10 mouse cellular contexts compared by ENCODE assay signal in genomic region chr4:134624109-134624862, GRCm38 (mm10).
A peak's percentile ranks its signal among the peaks of the same experiment; 100 is the strongest.
DNase-seq lines count a peak whose midpoint lies in the region; ATAC-seq and TF ChIP-seq lines count a peak whose summit lies in the region.
"Had no signal": no experiment of that assay in that cellular context is flagged by ENCODE, and none has a peak within 500 bp of the region (broad histone marks: within the 10 kb centered on the region; RNA-seq: fewer than 3 reads in every experiment).

No protein-coding gene starts in this region.

- H3K27ac ChIP-seq in layer of hippocampus, adult 2 months = peak overlapping the region; percentile 74
- peak overlapping the region; percentile 69 for H3K27ac ChIP-seq in bone marrow macrophage, adult 2 months (ENCODE audit: insufficient read depth, low read depth, low read length)
- peak overlapping the region; percentile 31; the same call in 1 of the 2 replicates for H3K27ac ChIP-seq in kidney, postnatal 0 days
- H3K27ac ChIP-seq: stomach, embryonic 15.5 days had no signal

- DNase-seq in layer of hippocampus, adult 2 months (ENCODE audit: low spot score in 2 of 2) = peak in 1 of 2 experiments; percentile 53
- DNase-seq in layer of hippocampus, postnatal 36 days = no peak
- peak; percentile 81 to 88 for DNase-seq in heart, adult 18-20 months
- peak; percentile 77 for DNase-seq in kidney, postnatal 0 days (ENCODE audit: low spot score)
- DNase-seq in lung, postnatal 14 days = peak; percentile 66
- DNase-seq in thymus, postnatal 10 days (ENCODE audit: low spot score in 2 of 2) = no peak
- DNase-seq in layer of hippocampus, postnatal 25 days (ENCODE audit: extremely low spot score in 1 of 2, low spot score in 1 of 2) = no peak

- no peak for ATAC-seq in kidney, postnatal 0 days (replicated peaks; ENCODE audit: low FRiP score, low read depth)
- ATAC-seq: Patski had no signal

- H3K9ac ChIP-seq in kidney, postnatal 0 days (ENCODE audit: low read depth, low read length) = no peak overlapping the region
- H3K9ac ChIP-seq: stomach, embryonic 15.5 days had no signal

- TF ChIP-seq POLR2A in bone marrow macrophage, adult 2 months (IDR thresholded peaks at IDR 0.05; ENCODE audit: borderline replicate concordance, low read depth, low read length) = no peak

- peaks cover 78% of the 10 kb centered on the region for H3K4me1 ChIP-seq in bone marrow macrophage, adult 2 months (ENCODE audit: control insufficient read depth, insufficient read depth, low read length)
- H3K4me1 ChIP-seq in kidney, postnatal 0 days (replicated peaks; ENCODE audit: insufficient read depth, low read length) = 0 out of 2 replicates have a peak, but pooled peaks cover 5% of the 10 kb centered on the region
- H3K4me1 ChIP-seq: stomach, embryonic 15.5 days had no signal

- no peaks in the 10 kb centered on the region for H3K27me3 ChIP-seq in kidney, postnatal 0 days (ENCODE audit: insufficient read depth, low read length)
- H3K27me3 ChIP-seq: Patski; stomach, embryonic 15.5 days had no signal

- no peak for TF ChIP-seq CTCF in layer of hippocampus, adult 2 months (conservative IDR thresholded peaks at IDR 0.05)
- TF ChIP-seq CTCF in bone marrow macrophage, adult 2 months (IDR thresholded peaks at IDR 0.05; ENCODE audit: low read depth, low read length) = no peak
- TF ChIP-seq CTCF in kidney, postnatal 0 days (IDR thresholded peaks at IDR 0.05; ENCODE audit: low read depth) = no peak

- H3K4me3 ChIP-seq in layer of hippocampus, adult 2 months = no peak overlapping the region
- no peak overlapping the region for H3K4me3 ChIP-seq in bone marrow macrophage, adult 2 months (ENCODE audit: insufficient read depth, low read length)
- H3K4me3 ChIP-seq in kidney, postnatal 0 days (replicated peaks; ENCODE audit: low read depth, low read length) = no peak overlapping the region
- H3K4me3 ChIP-seq: stomach, embryonic 15.5 days had no signal

- no peaks in the 10 kb centered on the region for H3K36me3 ChIP-seq in kidney, postnatal 0 days (ENCODE audit: insufficient read depth, low read length)
- H3K36me3 ChIP-seq: stomach, embryonic 15.5 days had no signal

- WGBS in kidney, postnatal 0 days = 36% methylated on average over 14 of the region's 14 CpGs

- no peaks in the 10 kb centered on the region for H3K9me3 ChIP-seq in kidney, postnatal 0 days (replicated peaks; ENCODE audit: low read length)
- H3K9me3 ChIP-seq: stomach, embryonic 15.5 days had no signal

- H3K4me2 ChIP-seq in kidney, postnatal 0 days (ENCODE audit: low read length) = no peak overlapping the region
- H3K4me2 ChIP-seq: stomach, embryonic 15.5 days had no signal

Comparison
In these comparisons a context has a peak if more than half of its experiments do, and no peak if none do; other contexts are left out.
1. DNase-seq: peak in heart, adult 18-20 months (2 of 2), kidney, postnatal 0 days (single experiment) and lung, postnatal 14 days (single experiment); none in layer of hippocampus, postnatal 36 days (0 of 2), thymus, postnatal 10 days (0 of 2) and layer of hippocampus, postnatal 25 days (0 of 2).
2. Peak in every context shown above with its lines, with median percentiles within 50 percentile points of each other: H3K27ac ChIP-seq.